Mouse (Mus musculus) midbrain, embryonic 11.5 days (tissue): ENCODE data around the gene Ppp1r13l. TPM values are rescaled to one million over a fixed set of nuclear protein-coding genes. Genes with fewer than 3 reads are reported as not detected.

Experiments used
- ATAC-seq: fragments of 200-750 bp; cut with Nextera tagmentation; 2 replicates; pipeline ENCODE4 v1.8.0; 2017; ENCODE audit warnings: moderate TSS enrichment, moderate library complexity; ENCODE audit not compliant: low FRiP score
- DNase-seq: peaks from one replicate; pipeline ENCODE4 v3.0.0; 2015; ENCODE audit warnings: low spot score; ENCODE audit errors: missing footprints
- H3K27ac ChIP-seq: fragments of 300-500 bp; sonication (generic); 2 replicates; pipeline ENCODE4 v1.5.1; 2014; ENCODE audit warnings: low read depth, low read length
- H3K27me3 ChIP-seq: fragments of 300-500 bp; sonication (generic); 2 replicates; pipeline ENCODE4 v1.6.1; 2014; ENCODE audit warnings: mild to moderate bottlenecking, low read length, moderate library complexity, mixed read lengths; ENCODE audit not compliant: control insufficient read depth, insufficient read depth
- H3K36me3 ChIP-seq: fragments of 300-500 bp; sonication (generic); 2 replicates; pipeline ENCODE4 v1.6.1; 2014; ENCODE audit warnings: mild to moderate bottlenecking, low read length, moderate library complexity, mixed read lengths; ENCODE audit not compliant: control insufficient read depth, insufficient read depth
- H3K4me1 ChIP-seq: fragments of 300-500 bp; sonication (generic); 2 replicates; pipeline ENCODE4 v1.6.1; 2014; ENCODE audit warnings: low read length; ENCODE audit not compliant: control insufficient read depth, insufficient read depth
- H3K4me2 ChIP-seq: fragments of 300-500 bp; sonication (generic); 2 replicates; pipeline ENCODE4 v1.6.1; 2014; ENCODE audit warnings: mild to moderate bottlenecking, moderate library complexity
- H3K4me3 ChIP-seq: fragments of 300-500 bp; sonication (generic); 2 replicates; pipeline ENCODE4 v1.5.1; 2014; ENCODE audit warnings: low read depth, low read length
- H3K9ac ChIP-seq: fragments of 300-500 bp; sonication (generic); 2 replicates; pipeline ENCODE4 v1.6.1; 2014; ENCODE audit warnings: low read length
- H3K9me3 ChIP-seq: fragments of 300-500 bp; sonication (generic); 2 replicates; pipeline ENCODE4 v1.6.1; 2016; ENCODE audit warnings: low read length; ENCODE audit not compliant: control insufficient read depth
- WGBS: fragments of 180-500 bp; shearing (Covaris S2); extraction: QIAGEN DNeasy Blood & Tissue Kit; methylation state at CpG from one replicate; pipeline ENCODE4 v1.1.7; 2014; 5-methylcytosine and 5-hydroxymethylcytosine counted together
- polyA plus RNA-seq: library from polyadenylated mRNA; unstranded; fragments of >200 nt; fragmentation: Nextera tagmentation; extraction: Ambion mirVana; gene quantifications from 2 replicates; pipeline ENCODE4 v1.2.1, GENCODE M21; 2014

Ppp1r13l gene
- polyA plus RNA-seq, 1 experiment from 2014 or later: 3.0 TPM

DNA sequence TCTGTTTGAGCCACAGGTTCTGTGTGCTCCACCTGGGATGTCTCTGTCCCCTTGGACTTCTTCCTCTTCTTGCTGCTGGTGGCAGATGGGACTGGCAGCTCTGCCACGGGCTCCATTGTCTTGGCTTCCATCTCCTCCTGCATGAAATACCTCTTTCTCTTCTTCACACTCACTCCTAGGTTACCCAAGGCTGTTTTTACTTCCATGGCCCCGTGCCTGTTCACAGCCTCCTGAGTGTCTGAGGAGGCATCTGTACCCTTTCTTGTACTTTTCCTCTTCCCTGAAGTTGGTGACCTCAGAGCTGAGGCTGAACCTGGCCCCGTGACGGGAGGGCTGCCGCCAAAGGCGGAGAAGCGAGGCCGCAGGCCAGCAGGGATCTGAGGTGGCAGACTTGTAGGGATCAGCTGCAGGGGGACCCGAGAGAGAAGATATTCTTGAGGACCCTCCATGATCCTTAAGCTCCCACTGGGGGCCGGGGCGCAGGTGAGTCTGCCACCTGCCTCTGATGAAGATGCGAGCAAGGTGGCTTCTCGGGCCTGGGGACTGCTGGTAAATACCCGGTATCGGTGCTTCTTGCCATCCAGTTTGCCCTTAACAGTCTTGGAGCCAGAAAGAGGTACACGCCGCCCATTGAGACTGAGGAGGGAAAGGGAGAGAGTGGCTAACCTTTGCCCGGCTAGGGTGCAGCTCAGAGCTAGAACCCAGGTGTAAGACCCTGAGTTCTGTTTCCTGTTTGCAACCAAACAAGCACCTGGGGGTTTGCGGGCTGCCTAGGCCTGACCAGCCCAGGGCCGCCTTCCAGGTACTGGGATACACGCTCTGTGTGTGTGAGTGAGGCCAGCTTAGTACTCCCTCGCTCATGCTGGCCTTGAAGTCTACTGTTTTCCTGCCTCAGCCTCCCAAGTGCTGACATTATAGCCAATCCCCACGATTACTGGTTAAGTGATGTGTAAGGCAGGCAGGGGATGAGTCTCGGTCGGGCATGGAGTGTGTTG, 1.9 kb upstream of the Ppp1r13l start:
- H3K27ac ChIP-seq: no peak overlapping the region
- no peaks in the 10 kb centered on the region for H3K27me3 ChIP-seq
- peak overlapping the region; percentile 70; the same call in 1 of the 2 replicates for H3K4me3 ChIP-seq
- peaks cover 15% of the 10 kb centered on the region for H3K36me3 ChIP-seq
- no peak for ATAC-seq
- no peak for DNase-seq
- peaks cover 25% of the 10 kb centered on the region for H3K4me1 ChIP-seq
- peak overlapping the region; percentile 70; the same call in 1 of the 2 replicates for H3K9ac ChIP-seq
- WGBS: 92% methylated on average over 25 of the region's 25 CpGs
- peak overlapping the region; percentile 83; the same call in 1 of the 2 replicates for H3K4me2 ChIP-seq
- H3K9me3 ChIP-seq: no peaks in the 10 kb centered on the region

DNA sequence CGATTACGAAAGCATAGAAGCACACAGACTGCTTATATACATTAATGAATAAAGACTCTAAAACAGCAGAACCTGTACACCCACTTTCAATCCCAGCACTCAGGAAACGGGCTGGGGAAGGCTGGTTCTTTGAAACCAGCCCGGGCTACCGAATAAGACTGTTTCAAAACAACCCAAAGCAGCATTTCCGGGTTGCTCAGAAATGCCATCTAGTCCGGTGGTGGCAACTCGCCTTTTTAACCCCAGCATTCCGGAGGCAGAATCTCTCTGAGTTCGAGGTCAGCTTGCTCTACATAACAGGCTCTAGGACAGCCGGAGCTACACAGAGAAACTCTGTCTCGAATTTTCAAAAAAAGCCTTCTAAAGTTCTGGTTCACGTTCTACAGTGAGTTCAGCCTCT, 915 bp upstream of the Ppp1r13l start:
- no peaks in the 10 kb centered on the region for H3K9me3 ChIP-seq
- no peak overlapping the region for H3K27ac ChIP-seq
- H3K9ac ChIP-seq: peak overlapping the region; percentile 70
- peak overlapping the region; percentile 83 for H3K4me2 ChIP-seq
- no peak for DNase-seq
- H3K27me3 ChIP-seq: no peaks in the 10 kb centered on the region
- 28% methylated on average over 13 of the region's 13 CpGs for WGBS
- no peak for ATAC-seq
- H3K4me1 ChIP-seq: peaks cover 27% of the 10 kb centered on the region
- H3K36me3 ChIP-seq: peaks cover 15% of the 10 kb centered on the region
- peak overlapping the region; percentile 70 for H3K4me3 ChIP-seq

DNA sequence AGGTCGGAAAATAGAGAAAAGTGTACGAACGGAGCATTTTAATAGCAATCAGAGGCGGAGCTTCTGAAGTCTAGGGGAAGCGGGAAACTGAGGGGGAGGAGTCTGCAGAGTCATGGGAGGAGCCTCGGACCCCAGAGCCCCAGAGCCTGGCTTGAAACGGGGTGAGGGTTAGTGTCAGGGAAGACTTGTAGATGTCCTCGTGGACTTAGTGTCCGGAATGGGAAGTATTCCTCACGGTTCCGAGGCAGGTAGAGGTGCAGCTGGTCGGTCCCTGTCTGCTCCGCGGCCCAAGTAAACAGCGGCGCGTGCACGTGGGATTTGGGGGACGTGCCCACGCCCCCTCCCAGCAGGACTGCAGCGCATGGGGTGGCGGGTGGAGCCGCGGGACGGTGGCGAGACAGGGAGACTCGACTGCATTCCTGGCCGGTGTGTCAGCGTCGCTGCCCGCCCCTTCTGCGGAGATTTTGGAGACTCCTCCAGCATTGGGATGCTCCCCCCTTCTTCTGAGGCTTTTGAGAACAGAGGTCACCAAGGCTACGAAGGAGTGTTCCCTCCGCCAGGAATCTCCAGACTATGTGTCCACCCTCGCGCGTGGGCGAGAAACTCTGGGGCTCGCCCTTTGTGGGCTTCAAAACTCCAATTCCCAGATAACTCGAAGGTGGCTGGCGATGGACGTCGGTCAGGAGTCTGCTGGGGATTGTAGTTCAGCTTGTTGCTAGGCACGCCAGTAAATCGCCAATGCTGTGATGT, 518 bp downstream of the Ppp1r13l start:
- Histone ChIP-seq H3K4me2 (peak overlapping the region; percentile 83), H3K27me3 (no peaks in the 10 kb centered on the region), H3K9me3 (no peaks in the 10 kb centered on the region), H3K4me1 (peaks cover 27% of the 10 kb centered on the region), H3K27ac (no peak overlapping the region; the same call in 1 of the 2 replicates), H3K9ac (peak overlapping the region; percentile 70), H3K4me3 (peak overlapping the region; percentile 70), H3K36me3 (peaks cover 7% of the 10 kb centered on the region)
- under 1% methylated on average over 45 of the region's 45 CpGs for WGBS
- peak; percentile 75 for ATAC-seq
- peak; percentile 93 for DNase-seq

DNA sequence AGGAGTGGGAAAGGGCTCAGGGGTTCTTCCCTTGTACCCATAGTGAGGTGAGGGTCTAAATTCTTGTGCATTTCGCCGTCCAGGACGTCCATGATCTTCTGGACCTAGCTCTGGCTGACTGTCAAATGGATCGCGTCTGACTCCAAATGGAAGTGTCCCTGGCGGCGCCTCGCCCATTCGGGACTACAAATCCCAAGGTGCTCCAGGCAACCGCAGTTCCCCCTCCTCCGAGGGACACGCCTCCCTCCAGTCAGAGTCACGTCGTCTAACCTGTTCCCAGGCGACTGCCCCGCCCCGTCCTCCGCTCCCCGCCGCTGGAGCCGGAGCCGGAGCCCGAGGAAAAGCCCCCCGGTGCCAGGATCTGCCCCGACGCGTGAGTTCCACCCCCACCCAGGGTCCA, 1.4 kb downstream of the Ppp1r13l start:
- Histone ChIP-seq H3K4me2 (peak overlapping the region; percentile 83), H3K9ac (peak overlapping the region; percentile 55), H3K27me3 (no peaks in the 10 kb centered on the region), H3K36me3 (peaks cover 5% of the 10 kb centered on the region; the same call in 1 of the 2 replicates), H3K9me3 (no peaks in the 10 kb centered on the region), H3K27ac (no peak overlapping the region), H3K4me3 (peak overlapping the region; percentile 70), H3K4me1 (peaks cover 27% of the 10 kb centered on the region)
- DNase-seq: peak; percentile 97
- WGBS: under 1% methylated on average over 27 of the region's 27 CpGs
- peak; percentile 67 for ATAC-seq

DNA sequence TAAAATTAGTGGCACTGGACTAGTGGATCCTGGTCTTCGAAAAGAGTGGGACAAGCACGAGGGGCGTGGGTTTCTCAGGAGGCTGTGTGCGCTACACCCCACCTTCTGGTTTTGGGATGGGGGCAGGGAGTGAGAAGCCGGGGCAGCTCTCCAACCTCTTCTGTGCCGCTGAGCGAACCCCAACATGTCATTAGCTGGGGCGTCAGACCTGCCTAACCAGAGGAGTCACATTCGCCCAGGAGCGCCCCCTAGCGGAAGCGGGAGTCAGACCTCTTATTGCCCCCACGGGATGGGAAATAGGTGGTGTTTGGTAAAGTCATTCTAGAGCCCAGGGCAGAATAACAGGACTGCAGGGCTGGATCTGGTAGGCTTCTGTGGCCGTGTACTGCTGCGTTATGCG, 2.2 kb downstream of the Ppp1r13l start:
- H3K4me1 ChIP-seq: peaks cover 27% of the 10 kb centered on the region
- peak overlapping the region; percentile 70 for H3K4me3 ChIP-seq
- H3K4me2 ChIP-seq: peak overlapping the region; percentile 83
- no peak overlapping the region for H3K9ac ChIP-seq
- no peaks in the 10 kb centered on the region for H3K9me3 ChIP-seq
- 12% methylated on average over 16 of the region's 16 CpGs for WGBS
- H3K36me3 ChIP-seq: peaks cover 2% of the 10 kb centered on the region; the same call in 1 of the 2 replicates
- no peak overlapping the region; the same call in 1 of the 2 replicates for H3K27ac ChIP-seq
- ATAC-seq (no peak), DNase-seq (peak; percentile 95)
- H3K27me3 ChIP-seq: no peaks in the 10 kb centered on the region

DNA sequence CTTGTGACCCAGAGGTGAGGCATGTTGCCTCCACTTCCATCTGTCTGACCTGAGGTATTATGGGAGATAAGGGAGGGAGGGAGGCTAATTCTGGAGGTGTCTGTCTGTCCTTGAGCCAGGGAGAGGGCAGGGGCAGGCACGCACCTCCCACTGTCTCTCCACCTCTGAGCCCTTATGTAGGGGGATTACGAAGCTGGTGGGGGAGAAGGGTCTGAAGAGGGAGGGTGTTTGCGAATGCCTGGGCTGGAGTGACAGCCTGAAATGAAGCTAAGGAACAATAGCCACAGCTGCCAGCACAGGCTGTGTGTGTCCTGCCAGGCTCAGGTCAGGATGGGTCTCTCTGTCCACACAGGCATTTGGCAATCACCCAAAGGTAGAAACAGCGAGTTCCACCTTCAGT, 2.7 kb downstream of the Ppp1r13l start:
- 21% methylated on average over 4 of the region's 4 CpGs for WGBS
- H3K4me2 ChIP-seq: peak overlapping the region; percentile 6; the same call in 1 of the 2 replicates
- no peak for ATAC-seq

DNA sequence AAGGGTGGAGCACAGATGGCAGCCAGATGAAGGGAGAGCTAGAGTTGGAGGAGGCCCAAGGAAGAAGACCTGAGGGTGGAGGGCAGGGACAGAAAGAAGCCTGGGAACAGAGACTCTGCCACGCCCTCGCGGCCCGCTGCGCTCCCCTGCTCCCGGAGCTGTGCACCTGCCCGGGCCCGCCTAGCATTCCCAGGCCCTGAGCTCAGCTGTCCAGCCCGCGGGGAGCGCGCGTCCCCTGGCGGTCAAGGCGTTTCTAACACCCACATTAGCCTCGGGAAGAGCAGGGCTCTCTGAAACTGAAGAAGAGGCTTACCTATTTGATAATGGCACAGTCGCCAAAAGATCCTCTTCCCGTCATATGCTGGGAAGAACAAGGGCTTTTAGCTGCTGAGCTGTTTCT, 4.3 kb downstream of the Ppp1r13l start:
- H3K36me3 ChIP-seq: no peaks in the 10 kb centered on the region
- DNase-seq (peak; percentile 96), ATAC-seq (no peak)
- no peaks in the 10 kb centered on the region for H3K9me3 ChIP-seq
- WGBS: 3% methylated on average over 18 of the region's 18 CpGs
- H3K4me2 ChIP-seq: no peak overlapping the region
- no peak overlapping the region for H3K27ac ChIP-seq
- no peak overlapping the region for H3K9ac ChIP-seq
- no peak overlapping the region for H3K4me3 ChIP-seq
- peaks cover 18% of the 10 kb centered on the region for H3K4me1 ChIP-seq
- H3K27me3 ChIP-seq: no peaks in the 10 kb centered on the region

More for the DNA sequence above, 2.7 kb downstream of the Ppp1r13l start:
- Histone ChIP-seq H3K9ac (no peak overlapping the region), H3K27me3 (no peaks in the 10 kb centered on the region), H3K4me1 (peaks cover 27% of the 10 kb centered on the region), H3K27ac (peak overlapping the region; percentile 27), H3K4me3 (no peak overlapping the region), H3K9me3 (no peaks in the 10 kb centered on the region), H3K36me3 (no peaks in the 10 kb centered on the region; the same call in 1 of the 2 replicates)
- peak; percentile 84 for DNase-seq

DNA sequence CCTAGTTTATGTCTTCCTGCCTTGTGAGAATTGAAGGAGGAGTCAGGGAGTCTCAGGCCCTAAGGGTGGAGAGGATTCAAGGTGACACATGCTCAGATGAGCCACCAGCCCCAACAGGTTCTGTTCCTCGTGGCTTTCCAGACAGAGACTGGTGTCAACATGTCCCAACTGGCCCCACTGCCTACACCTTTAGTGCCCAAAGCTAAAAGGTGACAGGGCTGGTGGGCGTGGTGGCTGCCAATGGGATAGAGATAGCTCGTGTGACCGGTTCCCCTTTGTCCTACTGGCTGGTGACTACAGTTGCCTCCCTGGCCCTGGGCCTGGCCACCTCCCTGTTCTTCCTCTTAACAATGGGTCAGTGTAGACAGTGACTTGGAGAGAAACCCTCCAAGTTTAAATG, 5.8 kb downstream of the Ppp1r13l start:
- ATAC-seq: no peak
- H3K4me2 ChIP-seq: no peak overlapping the region
- H3K36me3 ChIP-seq: no peaks in the 10 kb centered on the region
- no peaks in the 10 kb centered on the region for H3K27me3 ChIP-seq
- WGBS: 75% methylated on average over 4 of the region's 4 CpGs
- H3K4me1 ChIP-seq: peaks cover 18% of the 10 kb centered on the region
- H3K9ac ChIP-seq: no peak overlapping the region
- H3K9me3 ChIP-seq: no peaks in the 10 kb centered on the region
- no peak overlapping the region for H3K27ac ChIP-seq
- no peak for DNase-seq
- H3K4me3 ChIP-seq: no peak overlapping the region
